Mouse (Mus musculus) left cerebral cortex, postnatal 10 days (tissue): ENCODE measurements at regions not wholly inside any gene's neighbourhood (a gene's known extent, or its start where the extent isn't known, plus 50 kb on each side); places are given as distances from the start of the nearest gene placed in this dataset.

Experiments used
- DNase-seq, 2 experiments: peaks; one replicate each; pipeline ENCODE4 v3.0.0; 2021 to 2022; ENCODE audit warnings: low spot score in 2 of 2, mixed read lengths in 1 of 2; ENCODE audit errors: extremely low spot score in 1 of 2
- intact Hi-C: fragments of 180-260 bp; cut with DNase I; formaldehyde crosslinking; loops from one replicate; pipeline ENCODE4 v1.15.1; 2025

DNA sequence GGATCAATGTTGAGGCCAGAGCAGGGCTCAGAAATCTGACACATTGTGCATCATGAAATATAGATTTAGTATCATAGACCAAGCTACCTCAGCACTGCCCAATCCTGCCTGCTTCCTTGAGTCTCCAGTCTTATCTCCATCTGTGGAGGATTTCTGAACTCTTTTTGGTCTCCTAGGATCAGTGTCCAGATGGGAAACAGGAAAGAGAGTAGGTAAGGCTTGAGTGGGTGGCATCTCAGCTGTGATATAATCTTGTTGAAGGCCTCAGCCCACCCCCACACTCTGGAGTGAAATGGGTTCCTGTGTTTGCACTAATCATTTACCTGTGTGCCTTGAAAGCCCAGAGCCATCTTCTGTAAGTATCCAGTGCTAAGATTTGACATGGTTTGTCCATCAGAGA, 74.3 kb upstream of the Aff3 start:
- DNase-seq, result no peak
- intact Hi-C loops, result no loop called here

DNA sequence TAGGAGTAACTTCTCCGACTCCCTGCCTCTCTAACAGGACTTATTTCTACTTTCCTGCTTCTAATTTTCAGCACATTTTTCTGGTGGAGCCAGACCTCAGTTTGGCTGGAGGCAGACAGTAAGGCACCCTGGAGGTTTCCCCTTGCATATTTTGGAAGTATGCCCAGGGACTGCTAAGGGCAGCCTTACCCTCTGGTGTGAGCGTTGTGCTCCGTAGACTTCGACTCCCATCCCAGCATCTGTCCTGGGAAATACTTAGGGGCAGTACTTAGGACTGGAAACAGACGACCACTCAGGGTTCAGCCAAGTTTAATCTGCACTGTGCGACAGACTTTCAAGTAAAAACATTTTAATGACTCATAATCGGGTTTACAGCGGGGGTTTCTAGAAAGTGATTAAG, 71.0 kb upstream of the Aff3 start:
- DNase-seq, result no peak
- intact Hi-C loops, result no loop called here

DNA sequence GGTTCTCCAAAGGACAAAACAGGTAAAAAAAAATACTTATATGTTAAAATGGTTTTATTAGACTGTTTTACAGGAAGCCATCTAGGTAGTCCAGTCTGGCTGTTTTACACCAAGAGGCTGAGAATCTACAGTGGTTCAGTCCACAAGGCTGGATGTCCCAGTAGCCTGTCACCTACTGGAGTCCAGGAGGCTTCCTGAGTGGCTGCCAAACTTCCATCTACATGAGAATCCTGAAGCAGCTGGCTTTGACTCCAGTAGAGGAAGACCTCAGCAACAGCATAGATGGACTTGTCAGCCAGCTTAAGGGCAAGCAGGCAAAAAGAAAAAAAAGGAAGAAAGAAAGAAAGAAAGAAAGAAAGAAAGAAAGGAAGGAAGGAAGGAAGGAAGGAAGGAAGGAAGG, 68.4 kb upstream of the Aff3 start:
- intact Hi-C loops, result no loop called here

DNA sequence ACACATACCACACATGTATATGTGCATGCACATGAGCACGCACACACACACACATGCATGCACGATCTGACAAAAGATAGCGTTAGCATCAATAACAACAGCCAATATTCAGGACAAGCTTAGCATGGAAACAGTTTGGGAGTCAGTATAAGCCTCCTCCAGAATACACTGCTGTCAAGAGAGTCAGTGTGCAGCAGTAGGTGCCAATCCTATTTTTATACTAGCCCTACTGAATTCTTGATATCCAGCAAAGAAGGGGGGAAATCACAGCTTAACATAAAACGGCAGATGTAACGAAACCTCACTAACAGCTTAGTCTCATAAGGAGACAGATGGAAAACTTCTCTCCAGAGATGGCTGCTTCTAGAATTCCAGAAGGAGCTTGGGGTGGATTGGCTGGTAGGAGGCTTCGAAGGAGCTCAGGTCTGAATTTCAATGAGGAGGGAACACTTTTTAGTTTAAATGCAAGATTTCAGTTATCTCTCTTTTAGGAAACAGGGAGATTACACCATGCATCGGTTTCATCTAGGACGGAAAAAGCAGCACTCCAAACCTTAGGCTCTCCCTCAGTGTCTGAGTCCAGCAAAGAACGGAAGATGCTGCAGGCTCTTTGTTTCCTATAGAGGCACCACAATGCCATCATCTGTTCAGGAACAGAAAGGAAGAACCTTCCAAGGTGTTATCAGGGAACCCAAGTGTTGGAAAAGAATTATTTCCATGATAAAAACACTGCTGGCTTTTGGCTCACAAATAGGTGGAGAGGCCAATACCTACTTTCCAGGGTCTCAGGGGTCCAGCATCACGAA, 65.4 kb upstream of the Aff3 start:
- DNase-seq, result peak in 1 of 2 experiments; percentile 55
- intact Hi-C loops, result no loop called here

More for the DNA sequence above, 68.4 kb upstream of the Aff3 start:
- DNase-seq, result no peak

DNA sequence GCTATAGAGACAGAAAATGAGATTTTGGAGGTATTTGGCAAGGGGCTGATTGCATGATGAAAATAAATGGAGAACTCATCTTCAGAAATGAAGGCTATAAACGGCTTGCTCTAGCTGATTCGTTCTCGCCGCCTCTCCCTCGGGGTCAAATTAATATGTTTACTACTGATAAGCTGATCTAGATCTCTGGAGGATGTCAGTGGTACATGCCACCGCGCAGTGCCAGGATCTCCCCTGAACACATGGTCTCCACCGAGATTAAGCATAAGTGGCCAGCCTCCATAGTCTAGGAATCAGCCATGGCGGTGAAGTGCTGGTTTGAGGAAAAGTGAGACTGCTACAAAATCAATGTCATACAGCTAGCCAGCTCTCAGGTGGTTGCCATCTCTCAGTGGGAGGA, 61.0 kb upstream of the Aff3 start:
- intact Hi-C loops, result no loop called here
- no peak for DNase-seq

DNA sequence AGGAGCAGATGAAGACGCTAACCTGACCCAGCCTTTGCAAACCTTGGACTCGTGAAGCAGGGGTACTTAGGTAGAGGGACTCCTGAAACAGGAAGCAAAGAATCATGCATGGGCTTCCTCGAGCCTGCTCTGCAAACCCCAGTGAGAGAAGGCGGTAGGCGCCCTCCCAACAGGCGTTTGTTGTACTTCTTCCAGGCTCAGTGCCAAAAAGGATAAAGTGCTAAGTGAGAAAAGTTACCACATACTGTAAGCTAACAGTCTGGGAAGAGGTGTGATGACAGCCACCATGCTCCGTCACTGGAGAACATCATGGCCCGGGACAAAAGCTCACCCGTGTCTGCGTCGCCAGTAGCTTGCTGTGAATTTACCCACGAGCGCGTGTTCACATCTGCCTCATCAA, 59.9 kb upstream of the Aff3 start:
- intact Hi-C loops, result no loop called here
- DNase-seq, result no peak

DNA sequence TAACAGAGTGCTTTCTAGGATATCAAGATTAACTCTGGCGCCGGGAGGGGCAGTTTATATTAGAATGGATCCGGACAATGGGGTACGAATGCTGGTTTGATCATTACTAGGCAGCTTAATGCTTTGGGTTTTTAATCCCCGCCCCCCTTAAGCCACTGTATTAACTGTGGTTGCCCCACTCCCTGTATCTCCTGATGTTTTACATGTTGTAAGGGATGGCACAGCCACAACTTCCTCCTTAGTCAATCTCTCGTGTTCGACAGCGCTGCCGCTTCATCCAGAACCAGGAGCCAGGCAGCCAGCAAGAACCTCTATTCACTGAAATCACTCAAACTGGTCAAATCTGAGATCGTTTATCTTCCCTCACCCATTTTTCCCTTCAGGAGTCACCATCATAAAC, 57.4 kb upstream of the Aff3 start:
- DNase-seq, result no peak
- intact Hi-C loops, result no loop called here

DNA sequence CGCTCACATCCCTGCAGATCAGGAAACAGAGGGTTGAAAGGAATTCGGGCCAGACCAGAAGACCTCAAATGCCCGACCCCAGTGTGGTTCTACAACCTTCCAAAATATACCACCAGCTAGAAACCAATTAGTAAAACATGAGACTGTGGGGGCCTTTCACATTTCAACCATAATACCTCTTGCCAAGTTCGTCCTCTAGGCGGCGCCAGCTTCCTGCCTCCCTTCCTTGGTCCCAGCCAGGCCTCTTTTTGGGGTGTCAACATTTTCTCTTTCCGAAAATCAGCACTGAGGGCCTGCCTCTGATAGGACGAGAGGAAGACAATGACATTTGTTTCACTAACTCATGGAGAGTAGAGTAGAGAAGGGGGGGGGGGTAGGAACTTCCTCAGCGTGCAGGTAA, 55.5 kb upstream of the Aff3 start:
- no peak for DNase-seq
- intact Hi-C loops, result no loop called here

DNA sequence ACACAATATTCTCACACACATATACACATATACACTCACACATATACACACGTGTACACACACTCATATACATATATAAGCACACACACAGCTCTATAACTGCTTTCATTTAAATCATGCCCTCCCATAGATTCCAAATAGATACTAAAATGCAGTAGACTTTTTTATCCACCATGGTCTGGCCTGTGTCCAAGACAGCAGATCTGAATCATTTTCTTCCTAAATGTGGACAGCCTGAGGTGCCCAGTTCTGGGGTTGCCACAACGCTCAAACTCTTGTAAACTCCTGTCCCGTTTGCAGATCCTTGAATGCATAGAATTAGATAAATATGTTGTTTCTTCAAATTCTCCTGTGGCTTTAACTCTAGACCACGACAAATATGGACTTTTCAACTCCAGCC, 50.9 kb upstream of the Aff3 start:
- no peak for DNase-seq
- intact Hi-C loops, result no loop called here
